Mouse (Mus musculus) heart, postnatal 36 days (tissue): ENCODE data around the gene Gm49601. TPM values are rescaled to one million over a fixed set of nuclear protein-coding genes. Genes with fewer than 3 reads are reported as not detected.

Experiments
- DNase-seq, 2 experiments: peaks; one replicate each; pipeline ENCODE4 v3.0.0; 2021 to 2022
- intact Hi-C: fragments of 180-260 bp; cut with DNase I; formaldehyde crosslinking; loops from one replicate; pipeline ENCODE4 v1.15.1; 2025
- total RNA-seq, 2 experiments: library from RNA; stranded (reverse); gene quantifications; 2 replicates each; pipeline ENCODE4 v1.2.3; 2021

Gm49601 gene
- total RNA-seq, 2 experiments from 2014 or later = 0.60 to 1.6 TPM

DNA sequence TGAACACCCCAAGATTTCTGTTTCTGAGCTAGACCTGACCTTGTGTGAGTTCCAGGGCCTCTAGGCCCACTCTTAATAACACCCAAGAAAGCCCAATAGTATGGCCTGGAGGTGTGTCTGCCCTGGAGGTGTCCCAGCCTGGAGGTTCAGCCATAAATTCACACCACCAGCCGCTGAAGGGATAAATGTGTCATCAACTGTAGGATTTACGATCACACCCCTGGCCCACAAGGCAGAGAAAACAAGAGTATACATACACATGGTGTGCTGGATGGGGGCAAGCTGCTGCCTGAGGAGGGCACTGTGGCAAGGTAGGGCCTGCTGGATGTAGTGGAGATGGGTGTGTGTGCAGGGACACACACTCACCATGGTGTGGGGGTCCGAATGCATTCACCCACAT is 12.9 kb downstream of the Gm49601 start:
- intact Hi-C loops = no loop called here
- no peak for DNase-seq

- intact Hi-C loops = no loop called here
- DNase-seq = no peak
Measured at GRCm38 (mm10) chr16:18611752-18612151, 14.5 kb downstream of the Gm49601 start.

- intact Hi-C loops = no loop called here
Measured at GRCm38 (mm10) chr16:18609099-18609498, 17.1 kb downstream of the Gm49601 start.

GRCm38 (mm10) chr16:18608226-18608625 is 18.0 kb downstream of the Gm49601 start:
- DNase-seq = no peak
- intact Hi-C loops = no loop called here

More at GRCm38 (mm10) chr16:18609099-18609498, 17.1 kb downstream of the Gm49601 start:
- DNase-seq = no peak

- intact Hi-C loops = no loop called here
- no peak for DNase-seq
Measured at GRCm38 (mm10) chr16:18605705-18606104, 20.5 kb downstream of the Gm49601 start.

GRCm38 (mm10) chr16:18604267-18604701 is 21.9 kb downstream of the Gm49601 start:
- intact Hi-C loops = no loop called here
- peak in 1 of 2 experiments; percentile 68 for DNase-seq

DNA sequence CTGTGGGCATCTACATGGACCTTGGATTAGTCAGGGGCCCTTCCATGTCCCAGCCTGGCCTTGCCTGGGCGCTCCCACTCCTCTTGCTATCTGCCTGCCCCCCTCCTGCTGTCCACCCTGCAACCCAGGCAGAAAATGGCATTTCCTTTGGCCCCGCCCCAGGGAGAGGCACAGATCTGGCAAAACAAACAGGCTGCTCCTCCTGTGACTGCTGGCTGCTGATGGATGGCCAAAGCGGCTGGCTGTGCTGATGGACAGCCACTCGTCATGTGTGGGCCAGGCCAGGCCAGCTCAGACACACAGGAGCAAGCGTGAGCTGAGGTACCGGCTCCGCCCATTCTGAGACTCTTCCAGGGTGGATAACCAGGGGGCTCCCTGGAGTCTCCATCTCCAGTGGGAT is 24.8 kb downstream of the Gm49601 start:
- DNase-seq = no peak
- intact Hi-C loops = no loop called here

- intact Hi-C loops = no loop called here
- no peak for DNase-seq
Measured at GRCm38 (mm10) chr16:18598006-18598405, 28.2 kb downstream of the Gm49601 start.

DNA sequence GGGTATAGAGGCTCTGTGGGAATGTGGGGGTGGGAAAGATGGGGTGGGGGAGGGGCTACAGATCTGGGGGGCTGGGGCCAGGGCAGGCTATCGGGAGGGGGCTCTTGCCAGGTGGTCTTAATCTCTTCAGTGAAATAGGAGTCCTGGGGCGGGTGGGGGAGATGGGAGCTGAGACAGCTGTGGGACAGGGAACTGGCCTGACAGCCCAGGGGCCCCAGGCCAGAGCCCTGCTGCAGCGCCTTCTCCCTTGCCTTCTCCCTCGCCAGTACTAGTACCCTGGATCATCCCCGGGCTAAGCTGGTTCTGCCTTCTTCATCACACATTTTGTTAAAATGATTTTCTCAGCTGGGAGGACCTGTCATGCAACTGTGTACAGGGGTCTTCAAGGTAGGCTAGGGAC is 30.0 kb downstream of the Gm49601 start:
- intact Hi-C loops = no loop called here
- no peak for DNase-seq

DNA sequence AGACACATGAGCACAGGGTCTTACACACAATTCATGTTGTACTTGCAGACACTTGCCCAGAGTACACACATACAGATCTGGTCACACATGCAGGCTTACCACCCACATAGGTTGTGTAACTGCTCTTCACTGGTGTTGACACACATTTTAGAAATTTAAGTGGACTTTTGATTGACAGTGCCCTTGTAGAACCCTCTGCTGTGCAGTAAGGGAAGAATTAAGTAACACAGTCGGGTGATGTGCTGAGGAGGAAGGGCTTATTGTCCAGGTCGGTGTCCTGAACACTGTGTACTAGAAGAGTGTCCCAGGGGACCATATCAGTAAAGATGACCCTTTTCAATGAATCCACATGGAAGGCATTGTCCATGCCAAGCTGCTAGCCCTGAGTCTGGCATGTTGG is 32.3 kb downstream of the Gm49601 start:
- intact Hi-C loops = no loop called here

DNA sequence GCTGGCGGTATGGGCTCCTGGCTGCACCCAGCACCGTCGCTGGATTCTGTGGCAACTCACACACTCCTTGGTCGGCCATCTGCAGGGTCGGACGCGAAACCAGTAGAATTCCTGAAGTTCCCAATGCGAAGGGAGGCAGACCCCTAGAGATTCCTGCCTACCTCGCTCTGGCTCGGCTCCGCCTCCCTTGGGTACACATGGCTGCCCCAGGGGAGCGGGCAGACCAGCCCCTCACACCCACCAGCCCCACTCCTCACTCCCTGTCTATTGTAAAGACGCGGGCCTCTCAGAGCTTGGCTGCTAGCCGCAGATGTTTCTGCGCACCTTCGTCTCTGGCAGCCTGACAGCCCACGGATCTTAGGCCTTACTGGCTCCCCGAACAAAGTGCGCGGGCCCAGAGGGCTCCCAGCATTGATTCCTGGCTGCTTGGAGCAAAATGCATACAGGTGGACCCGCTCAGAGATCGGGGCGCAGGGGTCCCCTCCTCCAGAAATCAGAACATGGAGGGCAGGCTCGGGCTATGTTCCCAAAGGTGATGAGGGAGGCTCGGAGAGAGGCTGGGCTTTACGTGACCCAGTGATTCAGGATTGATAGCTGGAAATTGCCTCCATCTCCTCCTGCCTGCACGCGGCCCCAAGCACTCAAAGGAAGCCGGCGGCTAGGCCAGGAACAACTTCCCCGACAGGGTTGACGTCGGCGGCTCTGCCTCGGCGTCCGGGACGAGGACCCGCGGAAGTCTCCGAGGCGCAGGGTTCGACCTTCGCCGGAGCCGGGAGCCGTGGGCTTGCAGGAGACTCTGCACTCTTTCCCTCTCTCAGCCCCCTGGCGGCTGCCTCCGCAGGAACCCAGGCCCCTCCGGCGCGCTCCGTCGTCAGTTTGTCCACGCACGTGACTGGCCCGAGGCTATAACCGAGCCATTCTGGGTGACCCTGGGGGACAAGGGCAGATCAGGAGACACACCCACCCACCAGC is 34.9 kb downstream of the Gm49601 start:
- no peak for DNase-seq

More for the DNA sequence above, 32.3 kb downstream of the Gm49601 start:
- no peak for DNase-seq

DNA sequence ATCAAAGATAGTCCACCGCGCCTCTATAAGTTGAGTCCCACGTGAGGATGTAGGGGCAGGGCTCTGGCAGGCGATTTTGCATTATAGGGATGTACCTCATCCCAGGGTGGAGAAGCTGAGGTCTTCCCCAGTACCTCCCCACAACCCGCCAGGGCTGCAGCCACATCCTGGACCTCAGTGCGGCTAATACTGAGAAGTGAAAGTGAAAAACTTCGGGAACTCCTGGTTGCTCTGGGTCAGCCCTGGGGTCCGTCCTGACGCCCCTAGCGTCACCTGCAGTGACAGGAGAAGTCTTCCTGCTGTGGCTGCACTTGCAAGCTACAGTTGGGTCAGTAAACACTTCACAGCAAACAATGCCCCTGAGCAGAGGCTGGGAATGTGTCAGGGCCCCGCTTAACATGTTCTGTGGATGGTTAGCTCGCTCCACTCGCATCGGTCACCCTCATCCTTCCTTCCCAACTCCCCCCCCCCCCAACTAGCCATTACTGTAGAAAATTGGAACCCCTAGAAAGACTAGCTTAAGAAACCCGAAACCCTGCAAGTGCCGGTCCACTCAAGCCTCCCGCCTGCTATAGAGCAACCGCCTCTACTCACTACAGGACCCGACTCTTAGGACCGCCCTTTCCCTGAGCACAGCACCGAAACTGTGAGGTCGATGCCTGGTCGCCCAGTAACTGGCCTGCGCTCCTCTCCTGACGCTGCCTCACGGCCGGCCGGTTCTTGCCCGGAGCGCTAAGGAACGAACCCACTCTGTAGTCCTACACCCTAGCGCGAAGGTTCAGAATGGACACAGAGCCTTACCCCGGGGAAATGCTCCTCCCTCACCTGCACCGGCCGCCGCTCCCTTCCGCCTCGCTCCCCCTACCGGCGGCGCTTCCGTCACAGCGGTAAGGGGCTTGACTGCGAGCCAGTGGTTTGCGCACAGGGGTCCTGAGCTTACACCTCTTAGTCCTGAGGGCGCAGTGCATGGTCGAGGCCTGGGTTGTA is 36.1 kb downstream of the Gm49601 start, which contains the start of gene Tbx1:
Gene Tbx1, minus strand, starts transcription at position 868 of the 987 bp plus-strand sequence.
- intact Hi-C loops = no loop called here
- DNase-seq = no peak

More for the DNA sequence above, 34.9 kb downstream of the Gm49601 start:
- intact Hi-C loops = no loop called here

- DNase-seq = no peak
- intact Hi-C loops = no loop called here
Measured at GRCm38 (mm10) chr16:18589080-18589621, 37.1 kb downstream of the Gm49601 start.

GRCm38 (mm10) chr16:18588738-18589055 is 37.5 kb downstream of the Gm49601 start:
- intact Hi-C loops = no loop called here
- DNase-seq = no peak

- intact Hi-C loops = no loop called here
Measured at GRCm38 (mm10) chr16:18587847-18588737, 38.1 kb downstream of the Gm49601 start.

GRCm38 (mm10) chr16:18586906-18587546 is 39.2 kb downstream of the Gm49601 start:
- DNase-seq = no peak
- intact Hi-C loops = no loop called here

More at GRCm38 (mm10) chr16:18587847-18588737, 38.1 kb downstream of the Gm49601 start:
- DNase-seq = no peak

- intact Hi-C loops = no loop called here
Measured at GRCm38 (mm10) chr16:18586076-18586905, 39.9 kb downstream of the Gm49601 start.

DNA sequence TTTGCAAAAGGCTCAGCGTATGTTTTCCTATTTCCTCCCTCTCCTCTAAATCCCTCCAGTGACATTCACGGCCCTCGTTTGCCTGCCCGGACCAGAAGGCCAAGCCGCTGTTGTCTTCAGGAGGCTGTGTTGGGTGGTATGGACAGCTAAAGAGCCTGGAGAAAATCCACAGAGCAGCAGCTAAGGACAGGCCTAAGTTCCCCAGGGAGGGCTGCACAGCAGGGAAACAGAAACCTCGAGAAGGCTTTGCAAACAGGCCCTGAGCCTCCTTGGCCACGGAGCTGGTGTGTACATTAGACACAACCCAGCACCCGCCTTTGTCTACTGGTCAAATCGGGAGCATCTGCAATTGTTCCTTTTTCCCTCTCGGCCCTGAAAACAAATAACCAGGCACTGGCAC is 40.6 kb downstream of the Gm49601 start:
- DNase-seq = no peak

More at GRCm38 (mm10) chr16:18586076-18586905, 39.9 kb downstream of the Gm49601 start:
- no peak for DNase-seq

More for the DNA sequence above, 40.6 kb downstream of the Gm49601 start:
- intact Hi-C loops = no loop called here
